In the genomic region with DNA sequence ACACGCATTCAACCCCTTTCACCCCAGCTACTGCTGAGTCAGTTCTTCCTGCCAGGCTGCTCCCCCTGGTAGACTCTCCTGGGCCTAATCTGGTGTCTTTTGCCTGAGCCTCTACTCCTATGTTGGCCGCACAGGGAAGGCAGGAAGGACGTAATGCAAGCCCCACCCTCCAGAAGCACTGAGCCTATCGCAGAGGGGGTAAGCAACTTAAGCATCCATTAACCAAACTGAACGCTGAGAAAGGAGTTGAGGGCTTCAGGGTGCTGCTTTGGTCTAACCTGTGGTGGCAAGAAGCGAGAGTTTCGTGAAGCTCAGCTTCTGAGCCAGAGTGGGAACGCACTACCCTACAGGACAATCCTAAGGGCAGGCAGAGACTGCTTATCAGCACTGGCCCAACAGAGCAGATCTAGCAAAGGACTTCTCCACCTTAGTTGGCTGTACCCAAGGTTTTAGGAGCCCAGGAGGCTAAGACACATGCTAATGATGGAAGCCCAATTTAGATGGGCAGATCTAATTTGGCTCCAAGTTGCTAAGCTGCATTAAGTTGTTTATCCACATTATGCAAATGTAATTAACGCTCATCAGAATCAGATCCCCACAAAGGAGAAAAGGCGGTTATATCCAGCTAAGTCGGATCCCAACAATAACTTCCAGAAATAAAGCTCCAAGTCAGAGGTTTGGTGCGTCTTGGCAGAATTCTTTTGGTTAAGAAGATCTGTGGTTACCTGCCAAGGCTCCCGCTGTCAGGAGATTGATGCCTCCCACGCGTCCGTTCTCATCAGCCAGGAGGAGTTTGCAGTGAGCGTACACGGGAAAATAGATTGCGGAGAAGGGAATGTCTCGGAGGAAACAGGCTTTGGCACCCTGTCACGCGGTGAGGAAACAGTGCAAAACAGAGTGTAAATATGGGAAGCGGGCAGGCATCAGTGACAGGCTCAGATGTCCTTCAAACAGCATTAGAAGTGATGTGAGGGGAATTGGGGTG, we compare ENCODE assay signal across 13 mouse cellular contexts.
DNase-seq lines count a peak whose midpoint lies in the region; ATAC-seq and TF ChIP-seq lines count a peak whose summit lies in the region.
"Had no signal": no experiment of that assay in that cellular context is flagged by ENCODE, and none has a peak within 500 bp of the region (broad histone marks: within the 10 kb centered on the region; RNA-seq: fewer than 3 reads in every experiment).

No protein-coding gene starts in this region.

- ATAC-seq in neural tube, embryonic 15.5 days (ENCODE audit: low FRiP score): no peak
- no peak for ATAC-seq in kidney, embryonic 16.5 days (ENCODE audit: low FRiP score, low TSS enrichment)

- no peak overlapping the region for H3K9ac ChIP-seq in neural tube, embryonic 15.5 days (replicated peaks)
- no peak overlapping the region for H3K9ac ChIP-seq in kidney, embryonic 16.5 days (replicated peaks; ENCODE audit: low read length)
- H3K9ac ChIP-seq: limb, embryonic 13.5 days had no signal

- no peaks in the 10 kb centered on the region for H3K27me3 ChIP-seq in neural tube, embryonic 15.5 days (replicated peaks)
- H3K27me3 ChIP-seq in kidney, embryonic 16.5 days (ENCODE audit: insufficient read depth, low read length): no peaks in the 10 kb centered on the region
- no peaks in the 10 kb centered on the region for H3K27me3 ChIP-seq in thymus, adult 2 months (ENCODE audit: control insufficient read depth, insufficient read depth, low read length)
- H3K27me3 ChIP-seq: limb, embryonic 13.5 days had no signal

- TF ChIP-seq CTCF in thymus, adult 2 months (IDR thresholded peaks at IDR 0.05; ENCODE audit: borderline replicate concordance, control insufficient read depth, extremely low read depth, insufficient read depth, low read length, poor library complexity): no peak

- H3K4me1 ChIP-seq in neural tube, embryonic 15.5 days: peaks cover 12% of the 10 kb centered on the region
- H3K4me1 ChIP-seq in kidney, embryonic 16.5 days (ENCODE audit: insufficient read depth, low read length): 0 out of 2 replicates have a peak, but pooled peaks cover 8% of the 10 kb centered on the region
- no peaks in the 10 kb centered on the region for H3K4me1 ChIP-seq in thymus, adult 2 months (replicated peaks; ENCODE audit: control insufficient read depth, insufficient read depth, low read length)

- WGBS in neural tube, embryonic 15.5 days: 64% methylated on average over 23 of the region's 23 CpGs
- WGBS in kidney, embryonic 16.5 days: 68% methylated on average over 23 of the region's 23 CpGs
- 95% methylated on average over 23 of the region's 23 CpGs for WGBS in thymus, adult 2 months

- no peak for TF ChIP-seq POLR2A in thymus, adult 2 months (IDR thresholded peaks at IDR 0.05; ENCODE audit: control insufficient read depth, extremely low read depth, insufficient read depth, low read length, poor library complexity)

- H3K9me3 ChIP-seq in neural tube, embryonic 15.5 days (replicated peaks): no peaks in the 10 kb centered on the region
- H3K9me3 ChIP-seq in kidney, embryonic 16.5 days (ENCODE audit: low read length): no peaks in the 10 kb centered on the region
- H3K9me3 ChIP-seq: limb, embryonic 13.5 days had no signal

- H3K36me3 ChIP-seq in neural tube, embryonic 15.5 days: peaks cover 48% of the 10 kb centered on the region
- H3K36me3 ChIP-seq in kidney, embryonic 16.5 days (ENCODE audit: insufficient read depth, low read length): peaks cover 18% of the 10 kb centered on the region
- peaks cover 40% of the 10 kb centered on the region for H3K36me3 ChIP-seq in thymus, adult 2 months (ENCODE audit: control insufficient read depth, insufficient read depth, low read length)

- H3K4me2 ChIP-seq in neural tube, embryonic 15.5 days: no peak overlapping the region
- H3K4me2 ChIP-seq in kidney, embryonic 16.5 days (replicated peaks; ENCODE audit: low read depth, low read length): no peak overlapping the region
- H3K4me2 ChIP-seq: limb, embryonic 13.5 days had no signal

- H3K4me3 ChIP-seq in neural tube, embryonic 15.5 days (replicated peaks): no peak overlapping the region
- H3K4me3 ChIP-seq in kidney, embryonic 16.5 days (ENCODE audit: low read length): no peak overlapping the region
- H3K4me3 ChIP-seq in thymus, adult 2 months (ENCODE audit: control insufficient read depth, insufficient read depth, low read length): no peak overlapping the region
- H3K4me3 ChIP-seq: heart, adult 2 months; limb, embryonic 13.5 days had no signal

- DNase-seq in layer of hippocampus, adult 9-11 months: peak; percentile 50
- no peak for DNase-seq in layer of hippocampus, adult 9-10 months (ENCODE audit: low spot score)
- peak; percentile 91 for DNase-seq in brain, adult 2 months (ENCODE audit: low read depth, low spot score)
- peak; percentile 72 to 78 for DNase-seq in cerebellum, postnatal 36 days
- no peak for DNase-seq in thymus, adult 2 months
- no peak for DNase-seq in kidney, postnatal 10 days
- DNase-seq: lung, postnatal 4 days; thymus, postnatal 4 days had no signal

- 0 out of 2 replicates have a peak overlapping the region, but pooled peaks have one; percentile 51 for H3K27ac ChIP-seq in neural tube, embryonic 15.5 days (replicated peaks)
- H3K27ac ChIP-seq in kidney, embryonic 16.5 days (ENCODE audit: low read length): no peak overlapping the region
- H3K27ac ChIP-seq in thymus, adult 2 months (ENCODE audit: control insufficient read depth, insufficient read depth, low read length): no peak overlapping the region
- H3K27ac ChIP-seq: heart, adult 2 months; kidney, postnatal 0 days; limb, embryonic 13.5 days had no signal

Comparison
In these comparisons a context has a peak if more than half of its experiments do, and no peak if none do; other contexts are left out.
1. DNase-seq: peak in layer of hippocampus, adult 9-11 months (single experiment), brain, adult 2 months (single experiment) and cerebellum, postnatal 36 days (2 of 2); none in layer of hippocampus, adult 9-10 months (single experiment), thymus, adult 2 months (single experiment) and kidney, postnatal 10 days (single experiment).